Mouse (Mus musculus) embryonic stem cell, embryonic (primary cell): ENCODE measurements around the gene Mamdc2.

Experiments used
- CTCF ChIA-PET, 4 experiments: fragments of 300-600 bp in 2 of 4; fragments of 350-600 bp in 2 of 4; sonication (Branson Sonifier 250); formaldehyde crosslinking; loops; one replicate each; lab custom pipeline; 2022; ENCODE audit warnings: inconsistent platforms in 2 of 4; lab: Charles Lee
- POLR2A ChIA-PET, 4 experiments: fragments of 300-600 bp in 2 of 4; fragments of 350-600 bp in 2 of 4; sonication (Branson Sonifier 250); formaldehyde crosslinking; loops; one replicate each; lab custom pipeline; 2022; ENCODE audit warnings: antibody characterized with exemption in 4 of 4, inconsistent platforms in 1 of 4; lab: Charles Lee

The Mamdc2 gene

GRCm38 (mm10) chr19:23457492-23457891, 9.2 kb upstream of the Mamdc2 start:
- CTCF ChIA-PET, result interaction anchor here in 2 of 4 experiments (0.6 to 0.7 kb wide), 4 partner anchors 299 to 1560 kb away, joined by 3 to 13 read pairs (median 4); no protein-coding TSS in a partner anchor
- POLR2A ChIA-PET, result interaction anchor here in 1 of 4 experiments (0.7 kb wide), 1 partner anchor 9 kb away, joined by 3 read pairs; the partner anchor contains the start of gene Mamdc2

- POLR2A ChIA-PET, result no interaction called here
- CTCF ChIA-PET, result interaction anchor here in 1 of 4 experiments (0.6 kb wide), 1 partner anchor 59 kb away, joined by 3 read pairs; no protein-coding TSS in a partner anchor
Measured at GRCm38 (mm10) chr19:23451361-23451760, 3.1 kb upstream of the Mamdc2 start.

- ChIA-PET CTCF (interaction anchor here in 3 of 4 experiments (0.6 to 1.7 kb wide), 9 partner anchors 9 to 532 kb away, joined by 3 to 8 read pairs (median 4); no protein-coding TSS in a partner anchor), POLR2A (interaction anchor here (0.6 to 2.4 kb wide), 8 partner anchors 9 to 766 kb away, joined by 3 to 9 read pairs (median 4); no protein-coding TSS in a partner anchor)
Measured at GRCm38 (mm10) chr19:23447221-23447987, 838 bp downstream of the Mamdc2 start.

- ChIA-PET CTCF (no interaction called here), POLR2A (no interaction called here)
Measured at GRCm38 (mm10) chr19:23444910-23445845, 3.1 kb downstream of the Mamdc2 start.

- ChIA-PET CTCF (no interaction called here), POLR2A (interaction anchor here in 3 of 4 experiments (0.8 to 1.8 kb wide), 4 partner anchors 9 to 88 kb away, joined by 3 to 5 read pairs (median 3); no protein-coding TSS in a partner anchor)
Measured at GRCm38 (mm10) chr19:23435731-23436130, 12.5 kb downstream of the Mamdc2 start.

- CTCF ChIA-PET, result no interaction called here
- POLR2A ChIA-PET, result no interaction called here
Measured at GRCm38 (mm10) chr19:23434433-23434832, 13.8 kb downstream of the Mamdc2 start.

GRCm38 (mm10) chr19:23417668-23418067, 30.6 kb downstream of the Mamdc2 start:
- CTCF ChIA-PET, result no interaction called here
- POLR2A ChIA-PET, result no interaction called here

- ChIA-PET CTCF (no interaction called here), POLR2A (no interaction called here)
Measured at GRCm38 (mm10) chr19:23410800-23411199, 37.4 kb downstream of the Mamdc2 start.

GRCm38 (mm10) chr19:23410328-23410727, 37.9 kb downstream of the Mamdc2 start:
- ChIA-PET POLR2A (no interaction called here), CTCF (no interaction called here)

GRCm38 (mm10) chr19:23401469-23402135, 46.6 kb downstream of the Mamdc2 start:
- POLR2A ChIA-PET, result interaction anchor here in 2 of 4 experiments (0.5 to 1.2 kb wide), 2 partner anchors 269 to 1281 kb away, joined by 3 to 4 read pairs; no protein-coding TSS in a partner anchor
- CTCF ChIA-PET, result interaction anchor here in 1 of 4 experiments (0.5 kb wide), 2 partner anchors 318 to 1097 kb away, joined by 3 read pairs; no protein-coding TSS in a partner anchor

GRCm38 (mm10) chr19:23400485-23400884, 47.8 kb downstream of the Mamdc2 start:
- POLR2A ChIA-PET, result no interaction called here
- CTCF ChIA-PET, result no interaction called here

- CTCF ChIA-PET, result interaction anchor here in 2 of 4 experiments (0.5 to 0.9 kb wide), 2 partner anchors 22 kb away, joined by 4 to 5 read pairs; no protein-coding TSS in a partner anchor
- POLR2A ChIA-PET, result no interaction called here
Measured at GRCm38 (mm10) chr19:23395956-23396355, 52.3 kb downstream of the Mamdc2 start.

GRCm38 (mm10) chr19:23394597-23394996, 53.6 kb downstream of the Mamdc2 start:
- ChIA-PET POLR2A (no interaction called here), CTCF (no interaction called here)

- ChIA-PET CTCF (no interaction called here), POLR2A (no interaction called here)
Measured at GRCm38 (mm10) chr19:23388862-23389272, 59.4 kb downstream of the Mamdc2 start.

GRCm38 (mm10) chr19:23388083-23388861, 60.0 kb downstream of the Mamdc2 start:
- ChIA-PET CTCF (interaction anchor here in 1 of 4 experiments (0.6 kb wide), 1 partner anchor 462 kb away, joined by 4 read pairs; no protein-coding TSS in a partner anchor), POLR2A (no interaction called here)

GRCm38 (mm10) chr19:23382396-23382795, 65.8 kb downstream of the Mamdc2 start:
- CTCF ChIA-PET, result no interaction called here
- POLR2A ChIA-PET, result no interaction called here

GRCm38 (mm10) chr19:23380968-23381367, 67.3 kb downstream of the Mamdc2 start:
- ChIA-PET CTCF (interaction anchor here in 1 of 4 experiments (0.9 kb wide), 1 partner anchor 143 kb away, joined by 3 read pairs; no protein-coding TSS in a partner anchor), POLR2A (no interaction called here)
